Comparison of ENCODE assay signal across 7 mouse cellular contexts in the genomic region with DNA sequence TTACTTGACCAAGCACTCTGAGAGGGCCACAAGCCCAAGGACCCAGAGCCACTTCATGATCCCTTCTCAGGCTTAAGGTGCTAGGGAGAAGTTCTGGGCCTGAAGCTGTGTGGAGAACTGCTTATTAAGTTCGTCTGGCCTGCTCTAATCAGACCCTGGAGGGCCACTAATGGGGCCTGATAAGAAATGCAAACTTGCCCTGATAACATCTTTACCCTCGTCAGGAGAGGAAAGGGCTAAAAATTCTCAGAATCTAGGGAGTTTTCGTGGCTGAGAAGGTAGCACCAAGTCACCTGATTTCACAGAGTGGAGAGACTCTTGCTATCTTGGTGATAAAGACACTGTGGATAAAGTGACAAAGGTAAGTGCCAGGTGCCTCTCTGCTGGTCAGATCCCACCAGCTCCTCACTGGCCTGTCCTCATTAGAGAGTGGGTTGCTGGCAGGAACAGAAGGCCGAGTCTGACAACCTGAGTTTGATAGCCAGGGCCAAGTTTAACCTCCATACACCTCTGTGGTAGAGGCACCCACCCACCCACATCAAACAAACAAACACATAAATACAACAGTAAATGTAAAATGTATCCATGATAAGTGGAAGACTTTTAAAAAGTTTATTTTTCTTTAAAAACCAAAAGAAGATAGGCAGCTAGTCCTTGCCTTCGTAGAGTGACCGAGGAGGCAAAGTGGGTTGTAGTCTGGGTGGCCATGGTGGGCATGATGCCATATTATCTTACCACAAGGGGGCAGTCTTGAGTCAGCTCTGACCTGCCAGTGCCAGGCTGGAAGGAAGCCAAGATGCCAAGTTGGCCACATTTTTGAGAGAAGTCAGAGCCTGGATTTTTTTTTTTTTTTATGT. TPM values are rescaled to one million over a fixed set of nuclear protein-coding genes. Genes with fewer than 3 reads are reported as not detected.
DNase-seq lines count a peak whose midpoint lies in the region; ATAC-seq and TF ChIP-seq lines count a peak whose summit lies in the region.

A gene (minus strand): TSS at position 157 of the 857 bp plus-strand sequence.

- no peaks in the 10 kb centered on the region for H3K27me3 ChIP-seq in kidney, adult 2 months (replicated peaks; ENCODE audit: control insufficient read depth, insufficient read depth, low read length)
- H3K27me3 ChIP-seq in limb, embryonic 13.5 days: no peaks in the 10 kb centered on the region
- no peaks in the 10 kb centered on the region for H3K27me3 ChIP-seq in midbrain, postnatal 0 days (ENCODE audit: insufficient read depth, low read length)
- no peaks in the 10 kb centered on the region for H3K27me3 ChIP-seq in spleen, adult 2 months (ENCODE audit: control insufficient read depth, insufficient read depth, low read length)

- no peak within 1 kb of the TSS for H3K4me2 ChIP-seq in limb, embryonic 13.5 days (replicated peaks)
- H3K4me2 ChIP-seq in midbrain, postnatal 0 days (ENCODE audit: low read depth, low read length, poor library complexity, severe bottlenecking): no peak within 1 kb of the TSS

- TF ChIP-seq CTCF in kidney, adult 2 months (conservative IDR thresholded peaks at IDR 0.05; ENCODE audit: insufficient read depth, insufficient read length, low read depth, low read length): peak; percentile 96
- TF ChIP-seq CTCF in midbrain, postnatal 0 days (IDR thresholded peaks at IDR 0.05): peak; percentile 95
- TF ChIP-seq CTCF in spleen, adult 2 months (IDR thresholded peaks at IDR 0.05; ENCODE audit: extremely low read depth, insufficient read depth, insufficient read length, insufficient replicate concordance): peak; percentile 94; the same call in 1 of the 2 replicates

- DNase-seq in adrenal gland, adult 18-20 months (ENCODE audit: low spot score in 2 of 2): peak; percentile 81 to 90
- DNase-seq in embryo, embryonic 10 days (ENCODE audit: low spot score): peak; percentile 82
- DNase-seq in gastrocnemius, postnatal 10 days: peak; percentile 89
- peak; percentile 90 for DNase-seq in kidney, adult 2 months
- peak; percentile 88 for DNase-seq in midbrain, postnatal 0 days (ENCODE audit: low spot score)
- peak; percentile 39 to 60 for DNase-seq in spleen, adult 2 months (ENCODE audit: low read depth in 1 of 2, low spot score in 2 of 2)

- WGBS in kidney, adult 2 months: 28% methylated on average over 6 of the region's 6 CpGs
- WGBS in limb, embryonic 13.5 days: 39% methylated on average over 6 of the region's 6 CpGs
- 44% methylated on average over 6 of the region's 6 CpGs for WGBS in midbrain, postnatal 0 days
- 30% methylated on average over 6 of the region's 6 CpGs for WGBS in spleen, adult 2 months

- no peak within 1 kb of the TSS for H3K9ac ChIP-seq in limb, embryonic 13.5 days
- H3K9ac ChIP-seq in midbrain, postnatal 0 days (replicated peaks; ENCODE audit: low read length, poor library complexity, severe bottlenecking): no peak within 1 kb of the TSS

- H3K4me3 ChIP-seq in kidney, adult 2 months (ENCODE audit: insufficient read depth, low read depth, low read length): no peak within 1 kb of the TSS
- H3K4me3 ChIP-seq in limb, embryonic 13.5 days: no peak within 1 kb of the TSS
- H3K4me3 ChIP-seq in midbrain, postnatal 0 days (ENCODE audit: low read depth, low read length): no peak within 1 kb of the TSS
- H3K4me3 ChIP-seq in spleen, adult 2 months (ENCODE audit: extremely low read depth, insufficient read depth, insufficient read length): no peak within 1 kb of the TSS

- peak; percentile 34; the same call in 1 of the 2 replicates for ATAC-seq in limb, embryonic 13.5 days (ENCODE audit: low FRiP score, low read depth)
- peak; percentile 70; the same call in 1 of the 2 replicates for ATAC-seq in midbrain, postnatal 0 days (ENCODE audit: low FRiP score)

- no peaks in the 10 kb centered on the region for H3K9me3 ChIP-seq in limb, embryonic 13.5 days
- no peaks in the 10 kb centered on the region for H3K9me3 ChIP-seq in midbrain, postnatal 0 days (ENCODE audit: low read length)

- no peaks in the 10 kb centered on the region for H3K36me3 ChIP-seq in kidney, adult 2 months (ENCODE audit: control insufficient read depth, insufficient read depth, low read length)
- H3K36me3 ChIP-seq in limb, embryonic 13.5 days: no peaks in the 10 kb centered on the region
- no peaks in the 10 kb centered on the region for H3K36me3 ChIP-seq in midbrain, postnatal 0 days (ENCODE audit: insufficient read depth, low read length)
- H3K36me3 ChIP-seq in spleen, adult 2 months (ENCODE audit: control insufficient read depth, insufficient read depth, low read length): no peaks in the 10 kb centered on the region

- no peaks in the 10 kb centered on the region for H3K4me1 ChIP-seq in kidney, adult 2 months (ENCODE audit: control insufficient read depth, insufficient read depth, low read length)
- peaks cover 5% of the 10 kb centered on the region for H3K4me1 ChIP-seq in limb, embryonic 13.5 days
- H3K4me1 ChIP-seq in midbrain, postnatal 0 days (ENCODE audit: insufficient read depth, low read length): no peaks in the 10 kb centered on the region
- H3K4me1 ChIP-seq in spleen, adult 2 months (ENCODE audit: control insufficient read depth, insufficient read depth, insufficient read length): no peaks in the 10 kb centered on the region

- no peak for TF ChIP-seq POLR2A in kidney, adult 2 months (IDR thresholded peaks at IDR 0.05; ENCODE audit: low read depth, low read length)
- no peak for TF ChIP-seq POLR2A in spleen, adult 2 months (IDR thresholded peaks at IDR 0.05; ENCODE audit: low read depth, low read length)

- H3K27ac ChIP-seq in kidney, adult 2 months (ENCODE audit: insufficient read depth, low read depth, low read length): no peak within 1 kb of the TSS
- no peak within 1 kb of the TSS for H3K27ac ChIP-seq in limb, embryonic 13.5 days
- H3K27ac ChIP-seq in midbrain, postnatal 0 days (ENCODE audit: low read depth, low read length): no peak within 1 kb of the TSS
- no peak within 1 kb of the TSS for H3K27ac ChIP-seq in spleen, adult 2 months (ENCODE audit: insufficient read depth, low read length)

RNA-seq across cellular contexts. Expression of the gene that starts here (rescaled TPM):
- not detected for total RNA-seq in adrenal gland, adult 18-20 months (2021)
- total RNA-seq in gastrocnemius, postnatal 10 days (2021): not detected
- polyA plus RNA-seq in kidney, adult 2 months (2012; rRNA removed): 0.80 and 1.0 TPM in 2 replicates
- polyA plus RNA-seq in limb, embryonic 13.5 days (2015; fragmentation: Nextera tagmentation; extraction: Ambion mirVana): 0.10 TPM in 1 of 2 replicates, not detected in the other
- not detected in 2 replicates for total RNA-seq in midbrain, postnatal 0 days (2014; rRNA removed)
- polyA plus RNA-seq in midbrain, postnatal 0 days (2015; fragmentation: Nextera tagmentation; extraction: Ambion mirVana): not detected in 2 replicates
- polyA plus RNA-seq in spleen, adult 2 months (2012; rRNA removed): not detected in 2 replicates

Comparison
In these comparisons a context has a peak if more than half of its experiments do, and no peak if none do; other contexts are left out.
1. Peak in DNase-seq in adrenal gland, adult 18-20 months; RNA of the gene not detected or under 1 TPM.
2. Peak in DNase-seq in gastrocnemius, postnatal 10 days; RNA of the gene not detected or under 1 TPM.
3. Peak in ATAC-seq in limb, embryonic 13.5 days; RNA of the gene not detected or under 1 TPM.
4. Peak in DNase-seq and ATAC-seq in midbrain, postnatal 0 days; RNA of the gene not detected or under 1 TPM.
5. Peak in DNase-seq in spleen, adult 2 months; RNA of the gene not detected or under 1 TPM.